Mouse (Mus musculus): ENCODE results near the gene Ankrd33b.
A peak's percentile ranks its signal among the peaks of the same experiment; 100 is the strongest.

Gene Ankrd33b

DNA sequence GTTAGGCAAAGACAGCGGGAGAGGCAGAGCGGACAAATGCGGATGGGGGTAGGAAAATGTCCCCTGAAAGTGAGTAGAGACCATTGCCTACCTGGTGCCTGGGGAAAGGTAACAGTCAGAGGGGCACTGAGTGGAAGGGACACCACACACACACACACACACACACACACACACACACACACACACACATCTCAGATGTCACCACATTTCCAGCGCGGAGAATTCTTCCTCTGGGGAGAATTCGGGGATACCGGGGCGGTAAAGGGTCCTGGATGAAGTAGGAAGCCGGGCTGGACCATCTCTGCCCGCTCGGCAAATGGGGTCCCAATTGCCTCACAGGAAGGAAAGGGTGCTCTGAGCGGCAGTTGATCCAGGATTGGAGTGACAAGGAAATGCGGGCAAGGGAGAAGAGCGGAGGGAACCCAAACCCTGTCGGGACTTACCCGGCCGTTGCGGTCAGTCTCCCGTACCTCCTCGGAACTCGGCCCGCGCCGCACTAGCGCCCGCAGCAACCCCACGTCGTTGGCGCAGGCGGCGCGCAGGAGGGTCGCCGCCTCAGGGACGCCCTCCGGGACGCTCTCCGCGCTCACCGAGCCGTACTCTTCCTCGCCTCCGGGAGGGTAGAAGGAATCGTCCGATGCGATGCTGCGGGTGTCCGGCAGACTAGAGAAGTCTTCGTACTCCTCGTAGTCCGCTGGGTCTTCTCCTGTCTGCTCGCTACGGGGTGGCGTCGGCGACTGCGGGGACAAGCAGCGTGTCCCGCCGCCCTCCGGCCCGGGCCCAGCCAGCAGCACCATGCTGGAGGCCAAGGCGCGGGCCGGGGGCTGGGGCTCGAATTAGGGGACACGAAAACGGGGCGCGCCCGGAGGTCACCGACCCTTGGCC lies 688 bp downstream of the Ankrd33b start:
- DNase-seq (ENCODE audit: low spot score in 2 of 2), result peak in 1 of 2 experiments; percentile 18

DNA sequence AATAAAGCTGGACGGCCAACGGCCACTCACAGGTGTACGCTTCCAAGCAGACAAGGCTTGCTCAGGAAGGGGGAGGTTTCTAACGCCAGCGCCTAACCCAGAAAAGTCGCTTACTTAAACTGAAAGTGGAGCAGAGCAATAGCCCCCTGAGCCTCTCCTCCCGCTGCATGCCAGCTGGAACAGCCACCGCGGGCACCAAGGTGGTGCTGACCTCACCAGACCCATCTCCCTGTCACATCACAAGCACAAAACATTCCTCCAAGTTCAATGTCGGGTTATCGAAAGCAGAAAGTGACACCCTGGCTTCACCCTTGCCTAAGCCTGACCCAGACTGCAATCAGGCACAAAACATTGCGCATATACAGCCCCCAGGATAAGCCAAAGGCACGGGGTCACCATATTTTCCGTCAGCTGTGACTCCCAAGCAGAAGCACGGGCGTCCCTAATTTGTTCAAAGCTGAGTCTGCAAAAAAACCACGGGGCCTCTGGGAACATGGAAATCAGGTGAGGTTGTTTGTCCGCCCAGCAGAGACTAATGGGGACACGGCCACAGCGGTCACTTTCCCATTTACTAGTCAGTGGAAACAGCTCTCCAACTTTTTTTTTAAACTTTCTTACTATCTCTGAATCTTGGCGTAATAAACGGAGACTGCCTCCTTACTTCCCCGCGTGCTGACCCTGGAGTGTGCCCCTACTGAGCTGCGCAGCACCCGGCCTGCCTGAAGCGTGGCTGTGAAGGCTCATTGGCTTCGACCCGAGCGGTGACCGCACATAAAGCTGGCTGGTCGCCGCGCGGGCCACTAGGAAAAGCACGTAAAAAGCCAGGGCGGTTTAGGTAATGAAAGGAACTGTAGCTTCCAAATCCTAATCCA lies 1.6 kb downstream of the Ankrd33b start:
- no peak for DNase-seq (ENCODE audit: low spot score in 2 of 2)

DNA sequence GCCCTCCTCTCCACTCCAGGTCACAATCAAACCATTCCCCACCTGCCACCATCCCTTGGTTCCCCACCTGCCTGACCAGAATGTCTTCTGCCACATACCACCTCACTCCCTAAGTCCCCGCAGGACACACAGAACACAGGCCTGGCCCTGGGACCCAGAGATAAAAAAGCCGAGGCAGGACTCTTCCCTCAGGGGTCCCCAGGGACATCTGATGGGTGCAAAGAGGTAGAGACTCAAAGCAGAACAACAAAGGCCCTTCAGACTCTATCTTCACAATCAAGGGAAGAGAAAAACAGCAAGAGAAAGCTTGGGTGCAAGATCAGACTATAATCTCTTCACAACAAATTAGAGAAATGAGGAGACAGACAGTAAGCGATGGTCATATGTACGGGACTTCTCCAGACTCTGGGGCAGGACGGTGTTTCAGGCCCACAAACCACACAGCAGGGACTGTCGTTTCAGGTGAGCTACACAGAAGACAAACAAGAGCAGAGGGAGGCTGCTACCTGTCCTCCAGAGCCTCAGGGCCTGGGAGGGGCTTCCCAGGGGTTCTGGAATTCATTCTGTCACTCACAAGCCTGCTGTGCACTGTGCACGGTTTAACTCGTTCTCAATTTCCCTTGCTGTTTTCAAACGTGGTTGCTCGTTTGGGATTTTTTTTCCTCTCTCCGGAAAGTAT lies 2.3 kb downstream of the Ankrd33b start:
- DNase-seq (ENCODE audit: low spot score in 2 of 2), result no peak

DNA sequence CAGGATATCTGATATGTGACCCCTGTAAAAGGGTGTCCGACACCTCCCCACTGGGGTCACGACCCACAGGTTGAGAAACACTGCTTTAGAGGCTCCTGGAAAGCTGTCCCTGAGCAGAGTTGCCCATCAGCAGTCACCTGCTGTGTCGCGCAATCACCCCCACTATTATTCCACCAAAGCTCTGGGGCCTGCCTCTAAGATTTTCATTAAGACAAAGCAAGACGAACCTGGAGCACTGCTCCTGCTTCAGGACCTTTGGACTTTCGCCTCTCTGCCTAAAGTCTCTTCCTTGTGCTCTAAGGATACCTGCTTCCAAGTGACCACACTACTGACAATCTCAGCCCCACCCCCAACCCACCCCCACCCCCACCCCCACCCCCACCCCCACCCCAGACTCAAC lies 3.1 kb downstream of the Ankrd33b start:
- DNase-seq (ENCODE audit: low spot score in 2 of 2), result no peak

DNA sequence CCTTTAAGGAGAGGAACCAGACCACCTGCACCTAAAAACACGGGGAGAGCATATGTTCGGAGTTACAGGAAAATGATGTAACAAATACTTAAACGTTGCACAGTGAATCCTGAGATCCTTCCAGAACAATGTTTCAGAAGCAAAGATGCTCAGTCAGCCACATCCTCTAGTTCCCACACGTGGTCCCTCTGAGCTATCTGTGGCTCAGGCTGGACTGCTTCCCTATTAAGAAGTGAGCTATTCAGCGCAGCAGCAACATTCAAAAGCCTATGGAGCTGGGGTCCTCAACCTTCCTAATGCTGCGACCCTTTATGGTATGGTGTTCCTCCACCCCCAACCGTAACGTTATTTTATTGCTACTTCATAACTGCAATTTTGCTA lies 3.6 kb downstream of the Ankrd33b start:
- no peak for DNase-seq (ENCODE audit: low spot score in 2 of 2)

DNA sequence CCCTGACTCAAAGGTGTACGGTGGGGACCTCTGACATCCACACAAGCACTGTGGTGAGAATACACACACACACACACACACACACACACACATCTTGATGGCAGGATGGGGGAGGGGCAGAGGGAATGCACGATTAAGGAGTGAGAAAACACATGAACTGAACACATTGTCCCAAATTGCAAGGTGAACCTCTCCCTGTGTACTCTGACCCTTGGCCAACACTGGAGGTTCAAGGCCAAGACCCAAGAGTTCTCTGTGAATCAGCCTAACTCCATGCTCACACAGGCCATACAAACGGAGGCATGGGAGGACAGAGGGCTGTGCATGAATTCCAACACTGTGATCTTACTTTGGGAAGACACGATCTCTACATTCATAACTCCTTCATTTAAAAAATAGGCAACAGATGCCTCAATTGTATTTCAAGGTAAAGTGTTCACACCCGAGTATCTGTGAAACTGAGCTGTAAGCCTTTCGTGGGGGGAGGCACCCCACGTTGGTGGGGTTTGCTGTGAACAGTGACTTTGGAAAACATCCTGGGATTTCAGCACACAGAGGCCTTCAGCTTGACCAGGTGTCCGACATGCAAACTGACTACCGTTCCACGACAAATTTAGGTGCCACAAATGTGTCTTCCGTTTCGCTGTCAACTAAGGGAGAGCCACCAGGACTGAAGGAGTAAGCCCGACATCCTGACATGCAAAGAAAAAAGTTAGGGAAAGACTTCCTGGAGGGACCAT lies 4.1 kb downstream of the Ankrd33b start:
- no peak for DNase-seq (ENCODE audit: low spot score in 2 of 2)

DNA sequence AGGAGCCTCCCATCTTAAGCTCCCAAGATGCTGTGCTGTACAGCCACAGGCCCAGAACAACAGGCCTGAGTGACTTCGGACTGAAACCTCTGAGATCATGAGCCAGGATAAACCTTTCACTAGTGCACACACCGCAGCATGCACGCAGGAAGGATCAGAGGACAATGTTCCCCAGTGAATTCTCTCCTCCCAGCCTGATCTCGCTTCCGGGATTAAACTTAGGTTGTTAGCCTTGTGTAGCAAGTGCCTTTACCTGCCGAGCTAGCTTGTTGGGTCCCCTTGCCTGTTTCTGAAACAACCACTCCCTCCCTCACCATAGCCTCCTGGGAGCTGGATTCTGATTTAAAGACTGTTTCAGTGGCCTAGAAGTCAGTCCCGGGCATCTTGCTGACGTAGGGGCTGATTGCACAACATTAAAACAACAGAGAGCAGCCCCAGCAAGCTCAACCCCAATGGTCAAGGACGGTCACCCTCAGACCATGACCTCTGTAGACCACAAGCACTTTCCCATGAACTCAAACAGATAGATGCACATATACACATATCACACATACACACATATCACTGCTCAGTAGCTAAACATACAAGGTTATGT lies 6.2 kb downstream of the Ankrd33b start:
- no peak for DNase-seq (ENCODE audit: low spot score in 2 of 2)

DNA sequence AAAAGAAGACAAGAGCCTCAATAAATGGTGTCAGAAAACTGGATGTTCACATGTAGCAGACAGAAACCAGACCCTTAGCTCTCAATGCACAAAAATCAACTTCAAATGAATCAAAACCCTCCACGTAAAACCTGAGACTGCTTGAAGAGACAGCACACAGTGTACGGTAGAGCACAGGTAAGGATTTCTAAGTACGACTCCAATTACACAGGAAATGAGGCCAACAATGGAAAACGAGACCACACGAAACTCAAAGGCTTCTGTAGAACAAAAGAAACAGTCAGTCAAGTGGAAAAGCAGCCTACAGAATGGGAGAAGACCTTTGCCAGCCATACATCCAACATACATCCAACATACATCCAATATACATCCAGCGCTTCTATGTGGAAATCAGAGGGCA lies 6.9 kb downstream of the Ankrd33b start:
- DNase-seq (ENCODE audit: low spot score in 2 of 2), result no peak

DNA sequence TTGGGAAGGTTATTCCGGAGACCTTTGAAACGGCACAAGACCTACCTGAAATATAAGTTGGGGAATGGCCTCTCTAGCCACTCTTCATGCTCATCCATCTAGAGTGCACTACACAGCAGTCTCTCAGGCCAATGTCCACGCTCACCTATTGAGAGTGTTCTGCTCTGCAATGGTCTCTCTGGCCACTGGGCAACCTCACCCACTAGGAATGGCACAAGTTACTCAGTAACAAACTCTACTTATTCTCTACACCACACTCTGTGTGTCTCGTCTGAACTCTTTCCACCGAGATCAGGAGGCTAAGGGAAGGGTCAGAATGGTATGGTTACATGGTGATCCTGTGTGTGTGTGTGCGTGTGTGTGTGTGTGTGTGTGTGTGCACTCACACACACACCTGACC lies 7.7 kb downstream of the Ankrd33b start:
- no peak for DNase-seq (ENCODE audit: low spot score in 2 of 2)

DNA sequence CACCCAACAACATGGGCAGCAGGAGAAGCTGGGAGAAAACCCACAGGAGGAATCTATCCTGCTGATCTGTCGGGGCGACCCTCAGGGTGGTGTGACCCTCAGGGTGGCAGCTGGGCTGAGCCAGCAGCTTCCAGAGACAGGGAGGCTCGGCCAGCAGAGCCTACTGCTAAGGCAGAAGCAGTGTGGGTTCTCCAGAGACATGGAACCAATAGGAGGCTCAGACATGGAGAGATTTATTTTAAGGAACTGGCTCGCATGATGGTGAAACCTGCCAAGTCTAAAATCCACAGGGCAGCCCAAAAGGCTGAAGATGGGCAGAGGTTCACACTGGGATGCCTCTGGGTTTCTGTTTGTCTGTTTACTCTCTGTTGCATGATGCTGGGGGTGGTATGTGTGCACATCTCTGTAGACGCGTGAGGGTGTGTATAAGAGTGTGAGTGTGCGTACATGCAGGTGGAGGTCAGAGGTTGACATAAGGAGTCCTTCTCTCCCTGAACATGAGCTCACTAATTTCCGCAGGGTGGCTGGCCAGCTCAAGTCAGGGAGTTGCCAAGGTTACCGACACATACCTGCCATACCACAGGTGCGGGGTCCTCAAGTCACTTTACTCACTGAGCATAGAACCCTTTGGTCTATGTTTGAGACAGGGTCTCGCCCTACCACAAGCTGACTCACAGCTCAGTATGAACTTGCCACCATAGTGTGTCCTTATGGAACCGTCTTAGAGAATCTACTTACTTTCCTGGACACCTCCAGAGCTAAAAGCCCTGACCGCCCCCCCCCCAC lies 14.8 kb downstream of the Ankrd33b start:
- DNase-seq (ENCODE audit: low spot score in 2 of 2), result no peak

DNA sequence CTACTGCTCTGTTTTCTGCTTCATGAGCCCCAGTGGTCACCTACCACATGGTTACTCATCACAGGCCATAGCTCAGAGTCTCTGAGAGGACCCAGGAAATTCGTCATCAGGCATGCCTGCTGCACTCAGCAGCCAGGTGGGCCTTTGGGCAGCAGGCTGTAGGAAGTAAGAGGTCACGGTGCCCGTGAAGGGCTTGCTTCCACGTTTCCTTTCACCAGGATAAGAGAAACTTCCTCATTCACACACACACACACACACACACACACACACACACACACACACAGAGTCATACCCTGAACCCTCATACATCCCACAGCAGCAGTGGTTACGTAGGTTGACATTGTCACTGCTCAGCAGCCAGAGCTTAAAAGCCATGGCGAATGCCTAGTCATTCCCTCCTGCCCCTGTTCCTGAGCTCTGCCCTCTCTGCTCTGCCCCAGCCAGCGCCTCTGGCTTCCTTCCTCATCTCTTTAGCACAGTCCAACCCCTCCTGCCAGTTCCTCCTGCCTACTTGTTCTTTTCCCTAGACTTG lies 17.6 kb downstream of the Ankrd33b start:
- DNase-seq (ENCODE audit: low spot score in 2 of 2), result no peak

DNA sequence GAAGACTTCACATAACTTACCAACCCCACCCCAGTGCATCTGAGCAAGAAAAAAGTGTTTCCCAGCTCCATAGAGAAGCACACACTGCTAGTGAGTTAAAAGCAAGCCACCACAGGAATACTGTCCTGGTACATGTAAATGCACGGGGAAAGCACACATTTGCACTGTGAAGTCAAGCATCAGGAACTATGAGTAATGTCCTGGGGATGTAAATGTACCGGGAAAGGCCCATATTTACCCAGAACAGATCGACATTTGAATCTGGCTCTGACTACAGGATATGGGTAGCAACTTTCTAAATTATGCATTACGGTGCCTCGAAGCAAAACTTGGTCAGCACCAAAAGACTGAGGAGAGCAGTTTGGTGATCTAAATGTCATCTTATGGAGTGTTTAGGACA lies 18.5 kb downstream of the Ankrd33b start:
- DNase-seq (ENCODE audit: low spot score in 2 of 2), result no peak

DNA sequence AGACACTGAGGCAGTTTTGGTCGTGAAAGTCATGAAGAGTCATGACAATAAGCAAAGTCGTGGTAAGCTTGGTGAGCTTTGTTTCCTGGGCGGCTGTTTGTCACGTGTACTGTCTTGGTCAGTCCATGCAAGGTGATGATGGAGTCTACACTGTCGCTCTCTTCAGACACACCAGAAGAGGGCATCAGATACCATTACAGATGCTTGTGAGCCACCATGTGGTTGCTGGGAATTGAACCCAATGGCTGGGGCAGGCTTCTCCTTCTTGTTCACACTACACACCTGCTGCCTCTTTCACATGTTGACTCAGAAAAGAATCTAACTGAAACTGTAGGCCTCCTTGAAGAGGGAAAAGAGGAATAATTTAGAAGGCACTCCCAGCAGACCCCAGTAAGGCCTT lies 19.3 kb downstream of the Ankrd33b start:
- DNase-seq (ENCODE audit: low spot score in 2 of 2), result no peak

DNA sequence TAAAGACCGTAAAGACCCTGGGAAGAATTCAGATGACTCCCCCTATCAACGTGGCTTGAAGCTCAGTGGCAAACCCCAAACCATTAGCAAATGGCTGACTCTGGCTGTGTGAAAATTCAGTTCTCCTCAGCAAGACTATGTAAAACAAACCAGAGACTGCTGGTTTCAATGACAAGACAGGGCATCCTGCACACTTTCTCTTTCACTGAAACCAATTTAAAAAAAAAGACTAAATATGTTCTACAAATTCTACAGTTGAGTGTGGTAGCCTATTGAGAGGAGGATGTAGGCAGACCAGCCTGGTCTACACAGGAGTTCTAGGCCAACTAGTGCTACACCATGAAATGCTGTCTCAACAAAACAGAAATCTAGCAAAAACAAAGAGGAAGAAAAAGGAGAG lies 21.0 kb downstream of the Ankrd33b start:
- no peak for DNase-seq (ENCODE audit: low spot score in 2 of 2)

DNA sequence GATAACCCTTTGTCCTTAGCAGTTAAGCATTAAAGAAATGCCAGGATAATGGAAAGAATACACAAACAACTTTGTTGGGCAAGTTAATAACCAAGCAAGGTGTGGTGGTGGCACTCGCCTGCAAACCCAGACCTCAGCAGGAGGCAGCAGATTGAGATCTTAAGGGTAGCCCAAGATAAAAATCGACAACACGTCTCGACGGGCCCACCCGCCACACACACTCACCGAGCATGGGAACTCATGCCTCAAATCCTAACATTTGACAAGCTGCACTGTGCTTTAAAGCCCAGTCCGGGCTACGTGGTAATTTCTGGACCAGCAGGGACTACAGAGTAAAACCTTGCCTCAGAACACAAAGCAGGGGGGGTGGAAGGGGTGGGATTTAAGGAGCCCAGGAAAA lies 22.2 kb downstream of the Ankrd33b start:
- DNase-seq (ENCODE audit: low spot score in 2 of 2), result no peak

DNA sequence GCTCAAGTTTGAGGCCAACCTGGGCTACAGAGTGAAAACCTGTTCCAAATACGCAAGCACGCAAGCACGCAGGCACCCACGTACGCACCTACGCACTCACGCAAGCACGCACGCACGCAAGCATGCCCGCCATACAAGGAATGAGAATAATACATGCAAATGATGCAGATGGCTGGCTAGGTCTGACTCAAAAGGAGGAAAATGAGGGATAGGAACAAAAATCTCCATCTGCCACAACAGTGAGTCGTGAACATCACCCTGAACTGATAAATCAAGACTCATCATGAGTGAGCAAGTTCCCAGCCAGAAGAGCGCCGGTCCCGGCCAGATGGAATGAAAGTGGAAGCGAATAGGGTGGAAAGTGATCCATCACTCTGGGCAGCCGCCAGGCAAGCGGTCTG lies 22.7 kb downstream of the Ankrd33b start:
- DNase-seq (ENCODE audit: low spot score in 2 of 2), result no peak

DNA sequence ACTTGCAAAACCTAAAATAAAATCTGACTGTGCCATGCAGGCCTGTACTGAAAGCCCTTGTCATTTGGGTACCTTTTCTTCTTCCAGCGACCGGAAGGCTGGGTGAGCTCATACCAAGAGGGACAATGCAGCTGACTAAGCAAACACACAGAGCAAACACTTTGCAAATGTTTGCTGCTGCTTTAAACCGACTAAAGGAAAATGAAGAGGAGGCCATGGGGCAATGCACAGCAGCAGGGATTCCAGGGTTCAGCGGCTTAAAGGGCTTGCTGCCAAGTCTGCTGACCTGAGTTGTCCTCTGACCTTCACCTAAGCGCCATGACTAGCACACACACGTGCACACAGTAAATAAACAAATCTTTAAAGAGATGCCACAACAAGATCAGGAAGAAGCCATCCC lies 23.9 kb downstream of the Ankrd33b start:
- no peak for DNase-seq (ENCODE audit: low spot score in 2 of 2)

DNA sequence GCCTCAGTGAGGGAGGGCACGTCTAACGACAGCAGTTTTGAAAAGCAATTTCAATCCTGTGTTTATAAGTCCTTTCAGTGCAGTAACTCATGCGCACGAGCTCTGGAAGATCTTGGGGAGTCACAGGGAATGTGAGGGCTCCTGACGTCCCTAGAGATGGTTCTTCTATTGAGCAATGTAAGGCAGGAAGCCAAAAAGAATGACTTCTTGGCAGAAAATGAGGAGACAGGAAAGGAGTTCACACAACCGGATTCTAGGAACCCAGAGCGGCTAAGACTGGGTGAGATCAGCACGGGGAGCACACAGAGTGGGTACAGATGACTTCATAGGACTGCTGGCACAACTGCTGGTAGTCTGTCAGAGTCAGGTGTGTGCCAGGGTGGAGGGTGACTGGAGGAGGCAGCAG lies 25.0 kb downstream of the Ankrd33b start:
- DNase-seq (ENCODE audit: low spot score in 2 of 2), result no peak

DNA sequence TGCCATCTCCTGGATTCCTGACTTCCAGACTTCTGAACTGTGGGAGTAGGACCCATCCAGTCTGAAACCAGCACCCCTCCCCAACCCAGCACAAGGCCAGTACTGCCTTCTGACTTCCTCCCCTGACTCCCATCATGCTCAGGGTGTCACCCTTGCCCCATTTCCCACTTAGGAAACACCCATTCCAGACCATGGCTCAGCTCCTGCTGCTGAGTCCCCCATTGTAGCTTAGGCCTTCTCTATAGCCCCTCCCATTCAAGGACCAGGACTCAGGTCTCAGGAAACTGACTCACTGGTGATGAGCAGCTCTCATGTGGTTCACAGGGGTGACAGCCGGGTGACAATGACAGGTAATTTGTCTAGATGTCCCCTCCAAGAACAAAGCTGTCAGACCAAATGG lies 25.5 kb downstream of the Ankrd33b start:
- no peak for DNase-seq (ENCODE audit: low spot score in 2 of 2)

DNA sequence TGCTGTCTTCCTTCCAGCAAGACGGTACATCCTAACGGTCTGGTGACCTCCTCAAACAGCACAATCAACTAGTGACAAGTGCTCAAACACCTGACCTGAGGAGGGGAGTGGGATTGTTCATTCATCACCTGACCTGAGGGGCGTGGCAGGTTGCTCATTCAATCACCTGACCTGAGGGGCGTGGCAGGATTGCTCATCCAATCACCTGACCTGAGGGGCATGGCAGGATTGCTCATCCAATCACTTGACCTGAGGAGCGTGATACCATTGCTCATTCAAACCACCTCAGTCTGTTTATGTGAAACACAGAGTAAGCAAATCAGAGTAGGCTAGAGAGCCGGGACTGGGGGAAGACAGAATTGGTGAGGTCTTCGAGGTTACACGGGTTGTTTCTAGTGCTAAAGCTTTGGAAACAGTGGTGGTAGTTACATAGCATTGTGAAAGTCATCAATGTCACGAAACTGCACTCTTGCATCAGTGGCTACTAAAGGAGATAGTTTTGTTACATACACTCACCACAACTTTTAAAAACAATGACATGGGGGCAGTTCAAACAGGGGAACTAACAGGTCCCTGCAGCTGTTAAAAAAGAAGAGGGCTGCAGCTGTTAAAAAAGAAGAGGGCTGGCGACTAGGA lies 28.8 kb downstream of the Ankrd33b start:
- no peak for DNase-seq (ENCODE audit: low spot score in 2 of 2)

All from cerebellum, postnatal 4 days (tissue).